Mouse (Mus musculus) lung, postnatal 25 days (tissue): ENCODE measurements around the gene Zfp324.
"Not testable (repeated sequence)": the region's sequence is repeated elsewhere in the genome, so short reads cannot be mapped to it uniquely, and the experiment has no call there.

ENCODE experiments used
- DNase-seq: peaks from one replicate; pipeline ENCODE4 v3.0.0; 2022; ENCODE audit warnings: low spot score

Zfp324 gene

DNA sequence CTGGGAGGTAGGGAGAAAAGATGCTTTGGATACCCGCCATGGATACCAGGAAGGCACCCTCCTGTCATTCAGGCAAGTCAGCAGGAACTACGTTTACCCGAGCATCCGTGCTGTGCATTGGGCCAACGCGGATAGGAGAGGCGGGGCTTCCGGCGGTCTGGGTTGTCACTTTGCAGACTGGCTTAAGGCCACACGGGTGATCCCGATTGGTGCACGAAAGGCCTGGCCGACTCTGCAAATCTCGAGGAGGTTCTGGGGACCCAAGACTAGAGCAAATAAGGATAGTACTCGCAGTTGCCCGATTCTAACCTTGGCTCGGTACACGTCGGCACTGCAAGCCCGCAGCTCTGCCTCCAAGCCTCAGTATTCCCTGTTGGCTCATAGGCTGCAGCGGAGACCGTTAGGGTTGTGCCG lies at the start of gene Zfp324:
Zfp324 (plus strand) TSS at position 161 of the 414 bp plus-strand sequence.
- peak; percentile 94 for DNase-seq

- not testable (repeated sequence) for DNase-seq
Measured at GRCm38 (mm10) chr7:12920495-12920894, 45.1 kb upstream of the Zfp324 start.

GRCm38 (mm10) chr7:12921318-12921704 lies 44.3 kb upstream of the Zfp324 start:
- DNase-seq = no peak

- DNase-seq = peak; percentile 100
Measured at GRCm38 (mm10) chr7:12921705-12922465, 43.8 kb upstream of the Zfp324 start, which contains the start of gene Rps5. Rps5 (plus strand) TSS chr7:12922290.

DNA sequence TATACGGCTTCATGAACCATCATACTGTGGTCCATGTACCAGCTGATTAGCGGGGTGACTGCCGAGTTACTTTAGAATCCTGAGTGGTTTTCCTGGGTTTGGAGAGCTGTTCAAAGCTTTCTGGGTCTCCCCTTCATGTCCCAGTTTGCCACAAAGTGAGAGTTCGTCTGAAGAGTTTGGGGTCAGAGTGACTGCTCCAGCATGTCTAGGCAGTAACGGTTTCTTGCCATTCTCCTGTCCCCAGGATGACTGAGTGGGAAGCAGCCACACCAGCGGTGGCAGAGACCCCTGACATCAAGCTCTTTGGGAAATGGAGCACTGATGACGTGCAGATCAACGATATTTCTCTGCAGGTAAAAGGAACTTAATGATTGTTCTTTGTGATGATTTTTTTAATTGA lies 42.9 kb upstream of the Zfp324 start:
- no peak for DNase-seq

DNA sequence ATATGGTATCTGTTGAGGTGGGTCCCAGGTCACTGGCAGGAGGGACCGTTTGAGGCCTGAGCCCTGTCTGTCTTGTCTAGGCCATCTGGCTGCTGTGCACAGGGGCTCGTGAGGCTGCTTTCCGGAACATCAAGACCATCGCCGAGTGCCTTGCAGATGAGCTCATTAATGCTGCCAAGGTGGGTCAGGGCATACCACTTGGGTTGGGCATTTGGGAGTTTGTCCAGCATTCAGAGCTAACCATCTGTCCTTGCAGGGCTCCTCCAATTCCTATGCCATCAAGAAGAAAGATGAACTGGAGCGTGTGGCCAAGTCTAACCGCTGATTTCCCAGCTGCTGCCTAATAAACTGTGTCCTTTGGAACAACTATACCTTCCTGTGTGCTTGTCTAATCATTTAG lies 39.3 kb upstream of the Zfp324 start:
- DNase-seq = no peak

DNA sequence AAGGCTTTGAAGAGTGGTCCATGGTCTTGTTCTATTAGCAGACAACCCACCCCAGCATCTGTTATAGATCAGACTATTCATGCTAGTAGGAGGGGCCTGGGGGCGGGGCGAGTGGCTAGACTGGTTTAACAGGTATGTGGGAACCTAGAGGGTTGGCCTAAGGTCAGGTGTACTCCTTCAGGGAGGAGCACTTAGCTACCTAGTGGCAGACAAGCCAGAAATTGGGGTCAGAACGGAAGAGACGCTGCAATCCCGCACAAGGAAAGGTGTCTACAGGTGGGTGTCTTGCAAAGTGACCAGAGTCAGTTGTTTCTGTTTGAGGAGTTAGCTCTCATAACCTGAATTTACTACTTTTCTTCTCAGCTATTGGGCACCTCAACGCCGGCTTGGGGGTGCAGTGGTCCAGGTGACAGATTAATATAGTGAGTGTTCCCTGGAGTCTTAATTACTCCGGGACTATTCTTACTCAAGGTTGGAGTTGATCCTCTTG lies 38.4 kb upstream of the Zfp324 start, which contains the start of gene Rnf225:
Rnf225 (plus strand) TSS at position 226 of the 490 bp plus-strand sequence.
- peak; percentile 84 for DNase-seq

DNA sequence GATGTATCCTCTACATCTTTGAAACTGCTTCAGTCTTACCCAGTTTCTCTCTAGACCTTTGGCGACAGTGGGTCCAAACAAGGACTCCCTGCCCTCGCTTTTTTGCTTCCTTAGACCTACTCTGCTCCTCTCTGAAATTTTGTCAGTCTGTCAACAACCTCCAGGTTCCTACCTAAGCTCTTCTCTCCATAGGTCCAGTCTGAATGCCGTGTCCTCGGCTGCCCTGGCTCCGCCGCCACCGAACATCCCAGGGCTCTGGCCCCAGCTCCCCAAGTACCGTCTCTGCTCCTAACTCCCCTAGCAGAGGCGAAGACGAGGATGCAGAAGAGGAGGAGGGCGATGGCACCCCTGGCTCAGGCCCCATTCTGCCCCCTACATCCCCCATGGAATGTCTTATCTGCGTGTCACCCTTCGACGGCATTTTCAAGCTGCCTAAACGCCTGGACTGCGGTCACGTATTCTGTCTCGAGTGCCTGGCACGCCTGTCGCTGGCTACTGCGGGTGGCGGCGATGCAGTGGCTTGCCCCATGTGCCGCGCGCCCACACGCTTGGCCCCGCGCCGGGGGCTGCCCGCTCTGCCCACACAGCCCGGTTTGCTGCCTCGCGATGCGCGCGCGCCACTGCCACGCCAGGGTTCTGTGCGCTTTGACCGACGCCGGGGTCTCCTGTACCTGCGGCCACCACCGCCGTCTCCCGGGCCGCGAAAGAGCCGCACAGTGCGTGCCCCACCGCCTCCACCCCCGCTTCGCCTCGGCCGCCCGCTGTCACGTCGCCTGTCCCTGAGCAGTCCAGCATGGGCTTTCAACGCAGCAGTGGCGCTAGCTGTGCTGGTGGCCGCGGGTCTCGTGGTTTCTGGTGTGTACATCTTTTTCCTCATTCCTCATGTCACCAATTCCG lies 37.7 kb upstream of the Zfp324 start:
- peak; percentile 2 for DNase-seq

DNA sequence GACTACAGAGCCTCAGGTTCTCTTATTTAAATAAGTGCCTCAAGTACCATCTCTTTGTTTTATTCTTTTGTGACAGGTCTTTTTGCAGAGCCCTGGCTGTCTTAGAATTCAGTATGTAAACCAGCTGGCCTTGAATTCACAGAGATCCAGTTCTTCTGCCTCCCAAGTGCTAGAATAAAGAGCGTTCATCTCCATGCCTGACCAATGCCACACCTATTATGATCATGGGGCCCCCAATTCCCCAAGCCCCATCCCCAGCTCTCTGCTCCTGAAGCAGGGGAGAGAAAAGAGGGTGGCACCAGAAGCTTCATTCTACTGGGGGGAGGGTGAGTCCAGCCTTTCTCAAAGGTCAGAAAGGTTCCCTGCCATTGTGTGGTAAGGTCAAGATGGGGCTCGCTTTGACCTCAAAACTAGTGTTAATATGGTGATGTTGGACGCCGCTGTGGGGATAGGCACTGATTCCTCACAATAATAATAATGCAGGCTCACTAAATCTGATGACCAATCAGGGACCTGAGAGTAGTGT lies 32.0 kb upstream of the Zfp324 start:
- no peak for DNase-seq

- DNase-seq = no peak
Measured at GRCm38 (mm10) chr7:12934808-12935207, 30.8 kb upstream of the Zfp324 start.

- DNase-seq = not testable (repeated sequence)
Measured at GRCm38 (mm10) chr7:12937254-12937803, 28.3 kb upstream of the Zfp324 start.

DNA sequence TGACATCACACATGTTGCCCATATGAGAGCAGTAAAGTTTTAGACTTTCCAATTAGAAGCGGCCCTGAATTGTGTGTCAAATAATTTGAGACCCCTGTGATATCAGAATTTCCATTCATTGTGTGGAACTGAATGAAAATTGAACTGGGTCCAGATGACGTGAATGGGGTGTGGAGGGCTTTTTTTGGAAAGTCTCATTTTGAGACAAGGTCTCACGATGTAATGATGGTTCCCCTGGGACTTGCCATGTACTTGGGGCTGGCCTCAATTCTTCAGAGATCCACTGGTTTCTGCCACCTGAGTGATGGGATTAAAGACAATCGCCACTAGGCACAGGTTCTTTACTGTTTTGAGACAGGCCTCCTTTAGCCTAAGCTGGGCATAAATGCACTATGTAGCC lies 25.0 kb upstream of the Zfp324 start:
- DNase-seq = no peak

DNA sequence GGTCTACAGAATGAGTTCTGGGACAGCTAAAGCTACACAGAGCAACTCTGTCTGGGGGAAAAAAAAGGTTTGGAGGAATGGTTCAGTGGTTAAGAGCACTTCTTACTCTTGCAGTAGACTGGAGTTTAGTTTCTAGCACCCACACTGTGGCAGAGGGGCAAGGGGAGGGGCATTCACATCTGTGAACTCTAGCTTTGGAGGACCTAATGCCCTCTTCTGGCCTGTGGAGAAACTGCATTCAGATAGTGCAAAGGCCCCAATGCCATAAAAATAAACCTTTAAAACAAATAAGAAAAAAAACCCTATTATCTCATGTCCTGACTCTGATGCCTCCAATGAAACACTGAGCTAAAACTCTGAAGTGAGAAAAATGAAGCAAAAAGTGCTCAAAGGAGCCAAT lies 22.1 kb upstream of the Zfp324 start:
- DNase-seq = no peak

DNA sequence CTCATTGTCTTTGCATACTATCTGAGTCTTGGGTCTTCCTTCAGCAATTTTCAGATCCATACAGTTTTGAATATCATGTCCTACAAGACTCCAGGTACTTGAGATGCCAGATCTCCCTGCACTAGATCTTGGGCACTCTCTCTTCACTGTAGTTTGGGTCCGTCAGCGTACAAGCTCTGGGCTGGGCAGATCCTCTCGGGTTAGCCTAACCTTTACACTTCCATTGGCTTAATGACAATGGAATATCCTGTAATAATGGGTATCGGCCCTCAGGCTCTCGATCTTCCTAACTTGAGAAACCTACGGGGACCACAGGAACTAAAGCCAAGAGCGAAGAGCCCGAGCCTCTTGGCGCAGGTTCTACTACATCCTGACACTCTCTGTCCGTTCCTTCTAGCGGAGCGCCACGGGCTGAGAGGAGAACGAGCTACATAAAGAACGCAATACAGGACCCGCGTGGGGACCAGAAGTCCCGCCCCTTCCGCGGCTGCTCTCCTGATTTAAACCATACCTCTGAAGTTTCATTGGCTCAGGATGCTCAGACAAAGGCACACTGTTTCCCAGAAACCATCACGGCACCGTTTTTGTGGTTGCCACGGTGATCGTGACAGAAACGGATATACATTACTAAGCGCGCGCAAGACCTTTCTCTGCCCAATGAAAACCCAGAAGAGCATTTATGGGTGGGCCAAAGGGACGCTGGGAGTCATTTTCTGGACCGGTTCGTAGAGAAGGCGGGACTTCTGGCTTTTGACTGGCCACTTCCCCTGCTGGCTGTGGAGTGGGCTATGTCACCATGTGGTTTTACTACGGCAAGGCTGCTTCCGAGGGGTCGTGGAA lies 16.4 kb upstream of the Zfp324 start:
- DNase-seq = peak; percentile 97

GRCm38 (mm10) chr7:12949872-12950229 lies 15.8 kb upstream of the Zfp324 start:
- no peak for DNase-seq

DNA sequence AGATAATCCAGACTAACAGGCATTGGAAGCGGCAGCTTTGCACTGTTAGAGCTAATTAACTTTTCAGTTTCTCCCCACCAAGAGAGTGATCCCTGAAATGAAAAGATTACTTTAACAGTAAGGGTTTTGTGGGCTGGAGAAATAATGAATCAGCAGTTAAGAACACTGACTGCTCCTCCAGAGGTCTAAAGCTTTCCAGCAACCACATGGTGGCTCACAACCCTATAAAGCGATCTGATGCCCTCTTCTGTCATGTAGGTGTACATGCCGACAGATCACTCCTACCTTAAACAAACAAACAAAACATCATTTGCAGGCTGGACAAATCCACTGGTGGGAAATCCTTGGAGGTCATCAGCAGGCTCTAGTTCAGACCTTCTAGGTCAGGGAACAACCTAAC lies 10.7 kb upstream of the Zfp324 start:
- DNase-seq = no peak

- no peak for DNase-seq
Measured at GRCm38 (mm10) chr7:12957511-12957910, 8.1 kb upstream of the Zfp324 start.

- DNase-seq = no peak
Measured at GRCm38 (mm10) chr7:12958948-12959347, 6.7 kb upstream of the Zfp324 start.

DNA sequence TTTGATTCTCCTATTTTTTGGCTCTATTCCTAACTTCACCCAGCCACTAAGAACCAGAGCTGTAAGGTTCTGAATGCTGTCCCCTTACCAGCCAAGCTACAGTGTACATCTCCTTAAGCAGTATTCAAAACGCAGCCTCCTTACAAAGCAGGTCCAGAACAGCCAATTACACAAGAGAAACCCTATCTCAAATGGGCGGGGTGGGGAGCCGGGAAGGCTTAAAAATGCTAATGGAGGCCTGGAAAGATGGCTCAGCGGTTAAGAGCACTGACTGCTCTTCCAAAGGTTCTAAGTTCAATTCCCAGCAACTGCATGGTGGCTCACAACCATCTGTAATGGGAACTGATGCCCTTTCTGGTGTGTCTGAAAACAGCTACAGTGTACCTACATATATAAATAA lies 5.9 kb upstream of the Zfp324 start:
- DNase-seq = no peak

DNA sequence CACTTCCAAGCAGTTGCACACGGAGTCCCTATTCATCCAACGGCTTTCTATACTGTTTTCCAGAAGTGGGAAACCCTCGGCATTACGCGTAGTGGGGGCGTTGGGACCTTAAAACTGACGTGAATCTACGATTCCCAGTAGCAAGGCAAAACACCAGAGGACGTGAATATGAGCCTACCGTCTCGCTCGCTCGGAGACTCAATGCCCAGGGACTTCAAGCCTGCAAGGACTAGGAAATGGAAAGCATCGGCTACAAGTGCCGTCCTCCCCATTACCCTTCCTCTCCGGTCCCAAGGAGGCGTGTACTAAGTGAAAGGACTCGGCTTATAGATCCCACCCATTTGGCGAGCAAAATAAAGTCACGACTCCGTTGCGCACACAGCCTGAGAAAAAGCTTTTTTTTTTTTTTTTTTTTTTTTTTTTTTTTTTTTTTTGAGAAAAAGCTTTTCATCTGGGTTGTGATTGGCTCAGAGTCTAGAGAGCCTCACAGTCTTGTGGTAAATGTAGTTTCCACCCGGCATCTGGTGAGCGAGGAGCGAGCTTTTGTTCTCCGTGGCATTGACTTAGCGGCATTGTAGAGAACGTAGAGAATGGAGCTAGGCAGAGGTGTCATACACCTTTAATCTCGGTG lies 4.0 kb upstream of the Zfp324 start:
- DNase-seq = peak; percentile 61
